Mouse (Mus musculus): ENCODE results near the gene Gmip. TPM values are rescaled to one million over a fixed set of nuclear protein-coding genes. Genes with fewer than 3 reads are reported as not detected.
A peak's percentile ranks its signal among the peaks of the same experiment; 100 is the strongest.

The Gmip gene
- 72.5 and 80.2 TPM in 2 replicates for polyA plus RNA-seq (2012; rRNA removed)

GRCm38 (mm10) chr8:69808094-69808863 lies at the start of gene Gmip:
TSS of gene Gmip (plus strand) at chr8:69808679.
- peak; percentile 78 for DNase-seq (ENCODE audit: low read depth)
- no peak for TF ChIP-seq CTCF (IDR thresholded peaks at IDR 0.05; ENCODE audit: borderline replicate concordance, extremely low read depth, insufficient read depth, insufficient read length)
- no peak for TF ChIP-seq POLR2A (IDR thresholded peaks at IDR 0.05; ENCODE audit: borderline replicate concordance, extremely low read depth, insufficient read depth, insufficient read length, poor library complexity, severe bottlenecking)

GRCm38 (mm10) chr8:69761814-69762445 lies 46.5 kb upstream of the Gmip start:
- DNase-seq (ENCODE audit: low read depth), result no peak
- TF ChIP-seq POLR2A (IDR thresholded peaks at IDR 0.05; ENCODE audit: borderline replicate concordance, extremely low read depth, insufficient read depth, insufficient read length, poor library complexity, severe bottlenecking), result no peak
- TF ChIP-seq CTCF (IDR thresholded peaks at IDR 0.05; ENCODE audit: borderline replicate concordance, extremely low read depth, insufficient read depth, insufficient read length), result no peak

GRCm38 (mm10) chr8:69771221-69771620 lies 37.3 kb upstream of the Gmip start:
- no peak for TF ChIP-seq POLR2A (IDR thresholded peaks at IDR 0.05; ENCODE audit: borderline replicate concordance, extremely low read depth, insufficient read depth, insufficient read length, poor library complexity, severe bottlenecking)
- TF ChIP-seq CTCF (IDR thresholded peaks at IDR 0.05; ENCODE audit: borderline replicate concordance, extremely low read depth, insufficient read depth, insufficient read length), result no peak
- no peak for DNase-seq (ENCODE audit: low read depth)

DNA sequence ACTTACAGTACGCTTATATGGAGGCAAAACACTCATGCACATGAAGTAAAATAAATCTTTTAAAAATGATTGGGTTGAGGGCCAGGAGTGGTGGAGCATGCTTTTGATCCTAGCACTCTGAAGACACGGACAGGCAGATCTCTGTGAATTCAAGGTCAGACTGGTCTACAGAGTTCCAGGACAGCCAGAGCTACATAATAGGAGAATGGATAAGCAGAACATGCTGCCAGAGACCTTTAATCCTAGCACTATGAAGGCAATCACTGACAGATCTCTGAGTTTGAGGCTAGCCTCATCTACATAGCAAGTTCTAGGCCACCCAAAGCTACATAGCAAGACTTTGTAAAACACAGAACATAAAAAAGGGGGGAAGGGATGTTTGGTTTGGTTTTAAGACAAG lies 36.4 kb upstream of the Gmip start:
- TF ChIP-seq POLR2A (IDR thresholded peaks at IDR 0.05; ENCODE audit: borderline replicate concordance, extremely low read depth, insufficient read depth, insufficient read length, poor library complexity, severe bottlenecking) (no peak), CTCF (IDR thresholded peaks at IDR 0.05; ENCODE audit: borderline replicate concordance, extremely low read depth, insufficient read depth, insufficient read length) (no peak)
- no peak for DNase-seq (ENCODE audit: low read depth)

DNA sequence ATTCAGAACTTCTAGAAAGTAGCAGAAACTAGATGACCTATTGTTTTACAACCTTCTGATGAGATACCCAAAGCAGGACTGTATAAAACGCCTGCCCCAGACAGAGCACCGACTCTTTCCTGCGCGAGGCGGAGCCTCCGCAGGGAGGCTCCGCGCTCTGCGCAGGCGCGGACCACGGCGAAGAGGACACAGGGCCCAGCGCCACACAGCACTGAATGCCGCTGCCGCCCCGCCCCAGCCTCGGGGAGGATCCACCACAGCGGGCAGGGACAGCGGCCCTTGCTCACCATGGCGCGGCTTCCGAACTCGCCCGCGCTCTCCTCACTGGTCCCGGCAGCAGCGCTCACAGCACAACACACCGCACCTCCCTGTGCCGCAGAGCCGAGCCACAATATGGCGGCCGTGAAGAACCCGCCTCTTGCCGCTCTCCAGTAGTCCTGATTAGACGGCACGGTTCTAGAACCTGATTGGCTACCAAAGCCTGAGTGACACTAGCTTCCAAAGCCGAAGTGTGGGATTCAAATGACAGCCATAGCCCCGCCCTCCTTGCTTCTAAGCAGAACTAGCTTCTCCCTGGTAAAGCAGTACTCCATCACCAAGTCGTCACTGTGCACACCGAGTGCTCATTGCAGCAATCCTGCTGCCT lies 33.9 kb upstream of the Gmip start, which contains the start of gene Gm20422:
Gene Gm20422 (minus strand): TSS at position 384 of the 646 bp plus-strand sequence.
- TF ChIP-seq CTCF (IDR thresholded peaks at IDR 0.05; ENCODE audit: borderline replicate concordance, extremely low read depth, insufficient read depth, insufficient read length) (no peak), POLR2A (IDR thresholded peaks at IDR 0.05; ENCODE audit: borderline replicate concordance, extremely low read depth, insufficient read depth, insufficient read length, poor library complexity, severe bottlenecking) (peak; percentile 85)
- DNase-seq (ENCODE audit: low read depth), result peak; percentile 100

DNA sequence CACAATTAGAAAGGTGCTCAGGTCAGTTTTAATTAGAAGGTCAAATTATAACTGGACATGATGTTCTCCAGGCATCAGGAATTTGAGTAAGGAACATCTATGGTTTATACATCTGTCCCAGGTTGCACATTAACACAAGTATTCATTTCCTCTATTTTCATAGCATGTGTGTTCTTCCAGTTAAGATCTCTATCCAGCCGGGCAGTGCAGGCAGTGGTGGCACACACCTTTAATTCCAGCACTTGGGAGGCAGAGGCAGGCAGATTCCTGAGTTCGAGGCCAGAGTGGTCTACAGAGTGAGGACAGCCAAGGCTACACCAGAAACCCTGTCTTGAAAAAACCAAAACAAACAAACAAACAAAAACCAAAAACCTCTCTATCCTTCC lies 33.3 kb upstream of the Gmip start:
- no peak for TF ChIP-seq CTCF (IDR thresholded peaks at IDR 0.05; ENCODE audit: borderline replicate concordance, extremely low read depth, insufficient read depth, insufficient read length)

GRCm38 (mm10) chr8:69777111-69777510 lies 31.4 kb upstream of the Gmip start:
- no peak for TF ChIP-seq POLR2A (IDR thresholded peaks at IDR 0.05; ENCODE audit: borderline replicate concordance, extremely low read depth, insufficient read depth, insufficient read length, poor library complexity, severe bottlenecking)
- TF ChIP-seq CTCF (IDR thresholded peaks at IDR 0.05; ENCODE audit: borderline replicate concordance, extremely low read depth, insufficient read depth, insufficient read length), result no peak
- no peak for DNase-seq (ENCODE audit: low read depth)

More for the DNA sequence above, 33.3 kb upstream of the Gmip start:
- DNase-seq (ENCODE audit: low read depth), result no peak

GRCm38 (mm10) chr8:69789105-69789504 lies 19.4 kb upstream of the Gmip start:
- DNase-seq (ENCODE audit: low read depth), result no peak
- TF ChIP-seq POLR2A (IDR thresholded peaks at IDR 0.05; ENCODE audit: borderline replicate concordance, extremely low read depth, insufficient read depth, insufficient read length, poor library complexity, severe bottlenecking) (no peak), CTCF (IDR thresholded peaks at IDR 0.05; ENCODE audit: borderline replicate concordance, extremely low read depth, insufficient read depth, insufficient read length) (no peak)

DNA sequence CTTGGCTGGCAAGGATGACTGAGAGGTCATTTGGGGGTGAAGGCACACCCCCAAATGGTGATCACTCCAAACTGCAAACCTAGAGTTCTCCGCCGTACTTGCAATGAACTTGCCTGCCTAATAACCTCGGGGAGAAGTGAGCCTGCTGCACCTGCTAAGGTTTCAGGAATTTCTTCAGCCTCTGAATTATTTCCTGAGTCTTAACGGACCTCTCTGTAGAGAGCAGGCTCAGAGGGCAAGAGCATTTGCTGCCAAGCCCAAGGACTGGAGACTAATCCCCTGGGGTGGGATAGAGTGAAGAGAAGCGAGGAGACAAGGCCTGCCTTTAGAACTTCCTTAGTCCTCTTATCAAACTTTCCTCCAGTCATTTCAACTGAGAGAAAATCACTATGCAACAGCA lies 18.7 kb upstream of the Gmip start:
- TF ChIP-seq CTCF (IDR thresholded peaks at IDR 0.05; ENCODE audit: borderline replicate concordance, extremely low read depth, insufficient read depth, insufficient read length), result no peak
- no peak for TF ChIP-seq POLR2A (IDR thresholded peaks at IDR 0.05; ENCODE audit: borderline replicate concordance, extremely low read depth, insufficient read depth, insufficient read length, poor library complexity, severe bottlenecking)
- DNase-seq (ENCODE audit: low read depth), result no peak

DNA sequence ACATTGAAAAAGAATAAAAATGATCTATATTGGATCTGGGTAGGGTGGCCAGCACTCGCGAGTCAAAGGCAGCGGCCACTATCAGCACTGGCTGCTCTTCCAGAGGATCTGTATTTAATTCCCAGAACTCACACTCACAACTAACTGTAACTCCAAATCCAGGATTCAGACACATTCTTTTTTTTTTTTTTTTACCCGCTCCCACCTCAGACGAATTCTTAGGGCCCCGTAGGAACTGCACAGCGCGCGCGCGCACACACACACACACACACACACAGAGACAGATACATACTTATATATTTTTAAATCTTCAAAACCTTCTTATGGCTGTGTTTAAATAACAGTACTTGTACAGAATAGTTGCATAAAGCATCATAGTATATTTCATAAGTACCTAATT lies 18.1 kb upstream of the Gmip start:
- no peak for TF ChIP-seq POLR2A (IDR thresholded peaks at IDR 0.05; ENCODE audit: borderline replicate concordance, extremely low read depth, insufficient read depth, insufficient read length, poor library complexity, severe bottlenecking)
- no peak for TF ChIP-seq CTCF (IDR thresholded peaks at IDR 0.05; ENCODE audit: borderline replicate concordance, extremely low read depth, insufficient read depth, insufficient read length)
- peak; percentile 43 for DNase-seq (ENCODE audit: low read depth)

GRCm38 (mm10) chr8:69790773-69791367 lies 17.6 kb upstream of the Gmip start, which contains the start of the genes Atp13a1 and Zfp866:
TSS of gene Atp13a1 (plus strand) at chr8:69791163.
TSS of gene Zfp866 (minus strand) at chr8:69791178.
- DNase-seq (ENCODE audit: low read depth), result peak; percentile 95
- TF ChIP-seq POLR2A (IDR thresholded peaks at IDR 0.05; ENCODE audit: borderline replicate concordance, extremely low read depth, insufficient read depth, insufficient read length, poor library complexity, severe bottlenecking) (peak; percentile 90), CTCF (IDR thresholded peaks at IDR 0.05; ENCODE audit: borderline replicate concordance, extremely low read depth, insufficient read depth, insufficient read length) (no peak)
